In genomic region chr11:72050895-72051858, GRCm38 (mm10) we compare ENCODE assay signal across 8 mouse cellular contexts. TPM values are rescaled to one million over a fixed set of nuclear protein-coding genes. Genes with fewer than 3 reads are reported as not detected.
DNase-seq lines count a peak whose midpoint lies in the region; ATAC-seq and TF ChIP-seq lines count a peak whose summit lies in the region.

No protein-coding gene starts in this region.

- no peaks in the 10 kb centered on the region for H3K4me1 ChIP-seq in cerebellum, adult 2 months (ENCODE audit: control insufficient read depth, insufficient read depth, low read length)
- peaks cover 49% of the 10 kb centered on the region for H3K4me1 ChIP-seq in megakaryocyte, embryonic 14.5 days
- H3K4me1 ChIP-seq in hindbrain, embryonic 10.5 days (replicated peaks), result peaks cover 22% of the 10 kb centered on the region
- peaks cover 21% of the 10 kb centered on the region for H3K4me1 ChIP-seq in limb, embryonic 15.5 days

- no peak overlapping the region for H3K27ac ChIP-seq in cerebellum, adult 2 months (ENCODE audit: insufficient read depth, low read length)
- H3K27ac ChIP-seq in hindbrain, embryonic 10.5 days, result peak overlapping the region; percentile 81
- H3K27ac ChIP-seq in limb, embryonic 15.5 days, result no peak overlapping the region

- peak overlapping the region; percentile 93 for H3K4me2 ChIP-seq in limb, embryonic 15.5 days

- peak; percentile 33; the same call in 1 of the 2 replicates for TF ChIP-seq CTCF in cerebellum, adult 2 months (IDR thresholded peaks at IDR 0.05; ENCODE audit: borderline replicate concordance, insufficient read depth, low read depth, low read length)

- no peaks in the 10 kb centered on the region for H3K27me3 ChIP-seq in cerebellum, adult 2 months (ENCODE audit: control insufficient read depth, insufficient read depth, low read length)
- peaks cover 63% of the 10 kb centered on the region for H3K27me3 ChIP-seq in megakaryocyte, embryonic 14.5 days (replicated peaks)
- peaks cover 58% of the 10 kb centered on the region for H3K27me3 ChIP-seq in hindbrain, embryonic 10.5 days (ENCODE audit: insufficient read depth, poor library complexity, severe bottlenecking)
- peaks cover 12% of the 10 kb centered on the region; the same call in 1 of the 2 replicates for H3K27me3 ChIP-seq in limb, embryonic 15.5 days

- 20% methylated on average over 45 of the region's 45 CpGs for WGBS in cerebellum, adult 2 months
- WGBS in hindbrain, embryonic 10.5 days, result 2% methylated on average over 45 of the region's 45 CpGs
- WGBS in limb, embryonic 15.5 days, result 2% methylated on average over 45 of the region's 45 CpGs

- TF ChIP-seq POLR2A in cerebellum, adult 2 months (IDR thresholded peaks at IDR 0.05; ENCODE audit: borderline replicate concordance, insufficient read depth, low read length), result no peak

- H3K9me3 ChIP-seq in megakaryocyte, embryonic 14.5 days, result no peaks in the 10 kb centered on the region
- H3K9me3 ChIP-seq in hindbrain, embryonic 10.5 days, result no peaks in the 10 kb centered on the region
- no peaks in the 10 kb centered on the region for H3K9me3 ChIP-seq in limb, embryonic 15.5 days

- H3K36me3 ChIP-seq in megakaryocyte, embryonic 14.5 days (replicated peaks; ENCODE audit: low read length), result peaks cover 30% of the 10 kb centered on the region
- peaks cover 21% of the 10 kb centered on the region for H3K36me3 ChIP-seq in hindbrain, embryonic 10.5 days
- H3K36me3 ChIP-seq in limb, embryonic 15.5 days, result peaks cover 7% of the 10 kb centered on the region

- DNase-seq in cerebellum, adult 2 months, result peak; percentile 52 to 55
- DNase-seq in cerebellum, adult 8-10 months, result no peak
- peak; percentile 61 for DNase-seq in hindbrain, embryonic 10.5 days (ENCODE audit: low spot score)
- DNase-seq in right cerebral cortex, adult 2 months (ENCODE audit: low spot score in 2 of 2), result peak; percentile 64 to 68

- peak overlapping the region; percentile 44 for H3K4me3 ChIP-seq in cerebellum, adult 2 months (replicated peaks; ENCODE audit: insufficient read depth, low read depth, low read length)
- H3K4me3 ChIP-seq in megakaryocyte, embryonic 14.5 days (replicated peaks), result peak overlapping the region; percentile 88
- H3K4me3 ChIP-seq in hindbrain, embryonic 10.5 days, result peak overlapping the region; percentile 67
- peak overlapping the region; percentile 50 for H3K4me3 ChIP-seq in limb, embryonic 15.5 days

- no peak for ATAC-seq in megakaryocyte, adult 5-6 weeks (ENCODE audit: poor library complexity, severe bottlenecking)
- ATAC-seq in limb, embryonic 15.5 days (ENCODE audit: insufficient number of reproducible peaks, low FRiP score, low TSS enrichment, low read depth), result no peak
- ATAC-seq in megakaryocyte progenitor cell, adult 5-6 weeks (replicated peaks; ENCODE audit: poor library complexity), result no peak

- no peak overlapping the region for H3K9ac ChIP-seq in limb, embryonic 15.5 days

RNA-seq across cellular contexts. Expression of gene Pimreg, which starts 9.3 kb away (rescaled TPM):
- polyA plus RNA-seq in cerebellum, adult 2 months (2012; rRNA removed), result 0.08 and 0.32 TPM in 2 replicates
- 25.8 and 50.2 TPM in 2 replicates for polyA plus RNA-seq in megakaryocyte, embryonic 14.5 days (2012; ENCODE audit: insufficient read depth, low replicate concordance)
- 34.0 and 34.1 TPM in 2 replicates for total RNA-seq in megakaryocyte, adult 5-6 weeks (2015)
- 16.3 and 17.2 TPM in 2 replicates for total RNA-seq in megakaryocyte, adult 5-6 weeks (2017)
- 228 and 229 TPM in 2 replicates for polyA plus RNA-seq in hindbrain, embryonic 10.5 days (2016; fragmentation: Nextera tagmentation; extraction: Ambion mirVana)
- 79.2 and 86.1 TPM in 2 replicates for polyA plus RNA-seq in limb, embryonic 15.5 days (2015; fragmentation: Nextera tagmentation; extraction: Ambion mirVana)
- 20.4 and 21.5 TPM in 2 replicates for total RNA-seq in megakaryocyte progenitor cell, adult 5-6 weeks (2015)
- 13.7 and 14.3 TPM in 2 replicates for total RNA-seq in megakaryocyte progenitor cell, adult 5-6 weeks (2017)

RNA-seq across cellular contexts. Expression of gene Aipl1, which starts 13.9 kb away (rescaled TPM):
- 0.28 and 0.30 TPM in 2 replicates for polyA plus RNA-seq in cerebellum, adult 2 months (2012; rRNA removed)
- 0.23 TPM in 1 of 2 replicates, not detected in the other for polyA plus RNA-seq in megakaryocyte, embryonic 14.5 days (2012; ENCODE audit: insufficient read depth, low replicate concordance)
- total RNA-seq in megakaryocyte, adult 5-6 weeks (2015), result 0.29 and 0.93 TPM in 2 replicates
- total RNA-seq in megakaryocyte, adult 5-6 weeks (2017), result 0.37 and 0.77 TPM in 2 replicates
- 0.31 and 0.55 TPM in 2 replicates for polyA plus RNA-seq in hindbrain, embryonic 10.5 days (2016; fragmentation: Nextera tagmentation; extraction: Ambion mirVana)
- polyA plus RNA-seq in limb, embryonic 15.5 days (2015; fragmentation: Nextera tagmentation; extraction: Ambion mirVana), result 0.43 and 0.45 TPM in 2 replicates
- total RNA-seq in megakaryocyte progenitor cell, adult 5-6 weeks (2015), result 0.15 TPM in 1 of 2 replicates, not detected in the other
- total RNA-seq in megakaryocyte progenitor cell, adult 5-6 weeks (2017), result 0.20 and 0.54 TPM in 2 replicates

Comparison
In these comparisons a context has a peak if more than half of its experiments do, and no peak if none do; other contexts are left out.
1. RNA of gene Pimreg, which starts 9.3 kb away (polyA plus RNA-seq): 228 to 229 TPM in hindbrain, embryonic 10.5 days, 79.2 to 86.1 TPM in limb, embryonic 15.5 days and 25.8 to 50.2 TPM in megakaryocyte, embryonic 14.5 days; 0.08 to 0.32 TPM in cerebellum, adult 2 months; every median in the first group is over 10 times any median in the second.
2. Peak in every context shown above with its lines, with median percentiles within 50 percentile points of each other: H3K4me3 ChIP-seq.